In genomic region chr13:98440293-98440952, GRCm38 (mm10) we compare ENCODE assay signal across 11 mouse cellular contexts. TPM values are rescaled to one million over a fixed set of nuclear protein-coding genes. Genes with fewer than 3 reads are reported as not detected.
DNase-seq lines count a peak whose midpoint lies in the region; ATAC-seq and TF ChIP-seq lines count a peak whose summit lies in the region.
"Had no signal": no experiment of that assay in that cellular context is flagged by ENCODE, and none has a peak within 500 bp of the region (broad histone marks: within the 10 kb centered on the region; RNA-seq: fewer than 3 reads in every experiment).

No protein-coding gene starts in this region.

- no peaks in the 10 kb centered on the region for H3K27me3 ChIP-seq in stomach, postnatal 0 days (ENCODE audit: control insufficient read depth, insufficient read depth, low read length)
- H3K27me3 ChIP-seq: embryonic facial prominence, embryonic 12.5 days; neural tube, embryonic 12.5 days had no signal

- DNase-seq in gastrocnemius, postnatal 14 days: peak; percentile 6
- DNase-seq in gastrocnemius, postnatal 36 days: no peak
- peak; percentile 10 for DNase-seq in ovary, postnatal 14 days (ENCODE audit: low spot score)
- no peak for DNase-seq in ovary, adult 18-20 months (ENCODE audit: low spot score)
- DNase-seq in kidney, postnatal 25 days: peak; percentile 31 to 48
- DNase-seq in stomach, postnatal 0 days (ENCODE audit: low spot score): peak; percentile 53
- DNase-seq in layer of hippocampus, adult 9-11 months: no peak
- no peak for DNase-seq in right cerebral cortex, postnatal 14 days

- no peak for TF ChIP-seq CTCF in stomach, postnatal 0 days (IDR thresholded peaks at IDR 0.05; ENCODE audit: low read depth)

- H3K4me2 ChIP-seq in stomach, postnatal 0 days (replicated peaks; ENCODE audit: low read depth): no peak overlapping the region; the same call in 1 of the 2 replicates
- H3K4me2 ChIP-seq: embryonic facial prominence, embryonic 12.5 days; neural tube, embryonic 12.5 days had no signal

- H3K4me3 ChIP-seq in stomach, postnatal 0 days (ENCODE audit: low read depth, low read length): no peak overlapping the region
- H3K4me3 ChIP-seq: embryonic facial prominence, embryonic 12.5 days; neural tube, embryonic 12.5 days had no signal

- H3K9me3 ChIP-seq in stomach, postnatal 0 days (ENCODE audit: control insufficient read depth, low read length): no peaks in the 10 kb centered on the region
- H3K9me3 ChIP-seq: embryonic facial prominence, embryonic 12.5 days; neural tube, embryonic 12.5 days had no signal

- no peaks in the 10 kb centered on the region for H3K36me3 ChIP-seq in stomach, postnatal 0 days (ENCODE audit: control insufficient read depth, insufficient read depth, low read length)
- H3K36me3 ChIP-seq: embryonic facial prominence, embryonic 12.5 days; neural tube, embryonic 12.5 days had no signal

- TF ChIP-seq EP300 in stomach, postnatal 0 days (optimal IDR thresholded peaks at IDR 0.05): no peak

- no peaks in the 10 kb centered on the region for H3K4me1 ChIP-seq in stomach, postnatal 0 days (replicated peaks; ENCODE audit: control insufficient read depth, insufficient read depth)
- H3K4me1 ChIP-seq: neural tube, embryonic 12.5 days had no signal

- ATAC-seq in stomach, postnatal 0 days (ENCODE audit: low FRiP score, low TSS enrichment): no peak

- intact Hi-C loops in gastrocnemius, postnatal 14 days (cut with DNase I; ENCODE audit: low total_unique reads): no loop called here
- intact Hi-C loops in gastrocnemius, postnatal 36 days (cut with DNase I): no loop called here

- 25% methylated on average over 12 of the region's 13 CpGs for WGBS in stomach, postnatal 0 days

- no peak overlapping the region for H3K27ac ChIP-seq in stomach, postnatal 0 days (replicated peaks)
- H3K27ac ChIP-seq: embryonic facial prominence, embryonic 12.5 days; neural tube, embryonic 12.5 days had no signal

- no peak overlapping the region for H3K9ac ChIP-seq in stomach, postnatal 0 days (ENCODE audit: low read length)
- H3K9ac ChIP-seq: embryonic facial prominence, embryonic 12.5 days; neural tube, embryonic 12.5 days had no signal

RNA-seq across cellular contexts. Expression of gene Gm10320, which starts 51.4 kb away (rescaled TPM):
- total RNA-seq in gastrocnemius, postnatal 14 days (2021): not detected
- total RNA-seq in gastrocnemius, postnatal 36 days (2021): not detected
- 1.5 and 2.3 TPM in 2 replicates for polyA plus RNA-seq in stomach, postnatal 0 days (2015; fragmentation: Nextera tagmentation; extraction: Ambion mirVana)
- total RNA-seq: hematopoietic stem cell, adult 5-6 weeks had no signal

Comparison
In these comparisons a context has a peak if more than half of its experiments do, and no peak if none do; other contexts are left out.
1. DNase-seq: peak in gastrocnemius, postnatal 14 days (single experiment), ovary, postnatal 14 days (single experiment), kidney, postnatal 25 days (2 of 2) and stomach, postnatal 0 days (single experiment); none in gastrocnemius, postnatal 36 days (0 of 2), ovary, adult 18-20 months (single experiment), layer of hippocampus, adult 9-11 months (single experiment) and right cerebral cortex, postnatal 14 days (single experiment).